Mouse (Mus musculus) hindbrain, embryonic 13.5 days (tissue): ENCODE results near the gene Ttc9. TPM values are rescaled to one million over a fixed set of nuclear protein-coding genes. Genes with fewer than 3 reads are reported as not detected.
A peak's percentile ranks its signal among the peaks of the same experiment; 100 is the strongest.

Experiments
- ATAC-seq: fragments of 200-750 bp; cut with Nextera tagmentation; 2 replicates; pipeline ENCODE4 v1.8.0; 2017; ENCODE audit warnings: moderate TSS enrichment; ENCODE audit not compliant: low FRiP score
- H3K27ac ChIP-seq: fragments of 300-500 bp; sonication (generic); 2 replicates; pipeline ENCODE4 v1.5.1; 2015; ENCODE audit warnings: inconsistent platforms, mild to moderate bottlenecking, moderate library complexity
- H3K27me3 ChIP-seq: fragments of 300-500 bp; sonication (generic); 2 replicates; pipeline ENCODE4 v1.6.1; 2015; ENCODE audit warnings: mild to moderate bottlenecking, inconsistent platforms
- H3K36me3 ChIP-seq: fragments of 300-500 bp; sonication (generic); 2 replicates; pipeline ENCODE4 v1.6.1; 2015; ENCODE audit warnings: mild to moderate bottlenecking, inconsistent platforms
- H3K4me1 ChIP-seq: fragments of 300-500 bp; sonication (generic); replicated peaks from 2 replicates; pipeline ENCODE4 v1.6.1; 2015; ENCODE audit warnings: inconsistent platforms
- H3K4me2 ChIP-seq: fragments of 300-500 bp; sonication (generic); 2 replicates; pipeline ENCODE4 v1.6.1; 2015; ENCODE audit warnings: inconsistent platforms, mild to moderate bottlenecking, moderate library complexity
- H3K4me3 ChIP-seq: fragments of 300-500 bp; sonication (generic); 2 replicates; pipeline ENCODE4 v1.5.1; 2015; ENCODE audit warnings: mild to moderate bottlenecking, inconsistent platforms
- H3K9ac ChIP-seq: fragments of 300-500 bp; sonication (generic); 2 replicates; pipeline ENCODE4 v1.6.1; 2015; ENCODE audit warnings: mild to moderate bottlenecking, inconsistent platforms
- H3K9me3 ChIP-seq: fragments of 300-500 bp; sonication (generic); 2 replicates; pipeline ENCODE4 v1.6.1; 2016; ENCODE audit warnings: inconsistent platforms
- WGBS: fragments of 180-500 bp; shearing (Covaris S2); methylation state at CpG from one replicate; pipeline ENCODE4 v1.1.7; 2015; 5-methylcytosine and 5-hydroxymethylcytosine counted together
- polyA plus RNA-seq: library from polyadenylated mRNA; unstranded; fragments of >200 nt; fragmentation: Nextera tagmentation; extraction: Ambion mirVana; gene quantifications from 2 replicates; pipeline ENCODE4 v1.2.1, GENCODE M21; 2015

Ttc9 gene
- polyA plus RNA-seq, 1 experiment from 2014 or later = 9.6 TPM

- no peaks in the 10 kb centered on the region for H3K9me3 ChIP-seq
- no peaks in the 10 kb centered on the region for H3K4me1 ChIP-seq
- peaks cover 40% of the 10 kb centered on the region for H3K36me3 ChIP-seq
- H3K4me3 ChIP-seq = no peak overlapping the region
- no peak overlapping the region for H3K9ac ChIP-seq
- H3K4me2 ChIP-seq = no peak overlapping the region
- no peak for ATAC-seq
- H3K27me3 ChIP-seq = no peaks in the 10 kb centered on the region
- 87% methylated on average over 5 of the region's 5 CpGs for WGBS
- no peak overlapping the region for H3K27ac ChIP-seq
Observed at GRCm38 (mm10) chr12:81663906-81664305, 32.9 kb downstream of the Ttc9 start.

DNA sequence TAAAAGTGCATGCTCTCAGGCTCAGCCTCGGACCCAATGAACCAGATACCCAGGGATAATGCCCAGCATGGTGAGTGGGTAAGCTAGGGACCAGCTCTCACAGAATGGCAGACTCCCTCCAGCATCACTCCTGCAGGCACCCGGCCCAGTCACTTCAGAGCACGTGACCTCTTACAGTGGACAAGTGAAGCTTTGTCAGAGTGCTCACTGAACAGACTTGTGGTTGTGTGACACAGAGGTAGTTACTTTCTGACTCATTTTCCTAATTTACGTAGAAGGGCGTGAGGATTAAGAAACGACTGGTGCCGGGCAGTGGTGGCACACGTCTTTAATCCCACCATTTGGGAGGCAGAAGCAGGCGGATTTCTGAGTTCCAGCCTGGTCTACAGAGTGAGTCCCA lies 37.4 kb downstream of the Ttc9 start:
- Histone ChIP-seq H3K4me2 (no peak overlapping the region), H3K27ac (no peak overlapping the region), H3K4me3 (no peak overlapping the region), H3K9ac (no peak overlapping the region), H3K4me1 (no peaks in the 10 kb centered on the region), H3K27me3 (no peaks in the 10 kb centered on the region), H3K36me3 (peaks cover 18% of the 10 kb centered on the region), H3K9me3 (no peaks in the 10 kb centered on the region)
- 90% methylated on average over 9 of the region's 9 CpGs for WGBS
- ATAC-seq = no peak

- WGBS = 59% methylated on average over 2 of the region's 2 CpGs
- H3K4me3 ChIP-seq = no peak overlapping the region
- ATAC-seq = no peak
- no peak overlapping the region for H3K27ac ChIP-seq
- no peak overlapping the region for H3K9ac ChIP-seq
- no peaks in the 10 kb centered on the region for H3K9me3 ChIP-seq
- H3K36me3 ChIP-seq = no peaks in the 10 kb centered on the region
- H3K4me1 ChIP-seq = no peaks in the 10 kb centered on the region
- no peaks in the 10 kb centered on the region for H3K27me3 ChIP-seq
- no peak overlapping the region for H3K4me2 ChIP-seq
Observed at GRCm38 (mm10) chr12:81675557-81675956, 44.5 kb downstream of the Ttc9 start.

DNA sequence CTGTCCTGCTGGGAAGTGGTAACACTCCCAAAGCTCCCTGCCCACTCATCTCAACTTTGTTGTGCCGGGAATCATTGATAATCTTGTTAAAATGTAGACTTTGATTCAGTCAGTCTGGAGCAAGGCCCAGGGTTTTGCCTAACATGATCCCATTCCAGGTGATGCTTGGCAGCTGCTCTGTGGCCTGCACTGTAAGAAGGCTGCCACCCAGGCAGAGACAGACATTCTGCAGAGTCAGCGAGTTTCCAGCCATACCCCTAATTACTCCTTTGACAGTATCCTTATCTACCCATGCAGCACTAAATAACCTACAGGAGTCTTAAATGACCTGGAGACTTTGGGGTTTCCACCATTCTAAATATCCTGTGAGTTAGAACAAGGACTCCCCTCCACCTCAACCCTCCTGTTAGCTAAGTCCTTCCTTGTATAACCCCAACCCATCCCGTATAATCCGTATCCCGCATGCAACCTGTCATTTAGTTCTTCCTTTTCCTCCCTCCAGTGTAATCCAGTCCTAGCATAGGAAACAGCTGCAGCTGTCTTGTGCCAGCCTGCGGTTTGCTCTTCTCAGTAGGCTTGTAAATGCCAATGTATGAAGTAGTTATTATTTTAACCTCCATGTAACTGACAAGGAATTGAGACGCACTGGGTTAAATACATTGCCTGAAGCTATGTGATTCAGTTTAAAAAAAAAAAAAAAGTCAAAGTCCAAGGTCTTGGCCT lies 48.9 kb downstream of the Ttc9 start:
- WGBS = 80% methylated on average over 7 of the region's 7 CpGs
- Histone ChIP-seq H3K9me3 (no peaks in the 10 kb centered on the region), H3K27me3 (no peaks in the 10 kb centered on the region), H3K27ac (no peak overlapping the region), H3K4me2 (no peak overlapping the region), H3K9ac (no peak overlapping the region), H3K4me1 (0 out of 2 replicates have a peak, but pooled peaks cover 4% of the 10 kb centered on the region), H3K4me3 (no peak overlapping the region), H3K36me3 (no peaks in the 10 kb centered on the region)
- ATAC-seq = no peak

DNA sequence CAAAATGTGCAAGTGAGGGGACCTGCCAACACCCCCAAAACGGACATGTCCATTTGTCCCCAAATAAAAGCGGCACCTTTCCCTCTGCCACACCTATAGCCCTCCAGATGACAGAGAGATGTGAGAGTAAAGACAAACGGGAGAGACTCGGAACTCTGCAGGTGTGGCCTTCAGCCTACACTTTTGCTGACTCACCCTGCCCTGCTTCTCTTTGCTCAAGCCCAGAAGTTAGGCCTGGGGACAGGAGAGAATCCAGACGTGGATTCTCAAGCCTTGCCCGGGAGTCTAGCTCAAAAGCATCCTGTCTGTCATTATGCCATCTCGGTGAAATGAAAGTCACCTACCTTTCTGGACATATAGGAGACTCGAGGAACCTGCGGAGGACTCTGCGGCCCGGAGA lies 52.3 kb downstream of the Ttc9 start:
- H3K27me3 ChIP-seq = no peaks in the 10 kb centered on the region
- H3K27ac ChIP-seq = no peak overlapping the region
- H3K4me3 ChIP-seq = no peak overlapping the region
- no peaks in the 10 kb centered on the region for H3K36me3 ChIP-seq
- no peak overlapping the region for H3K4me2 ChIP-seq
- H3K9me3 ChIP-seq = no peaks in the 10 kb centered on the region
- 78% methylated on average over 11 of the region's 11 CpGs for WGBS
- H3K9ac ChIP-seq = no peak overlapping the region
- no peak for ATAC-seq
- peaks cover 20% of the 10 kb centered on the region for H3K4me1 ChIP-seq

DNA sequence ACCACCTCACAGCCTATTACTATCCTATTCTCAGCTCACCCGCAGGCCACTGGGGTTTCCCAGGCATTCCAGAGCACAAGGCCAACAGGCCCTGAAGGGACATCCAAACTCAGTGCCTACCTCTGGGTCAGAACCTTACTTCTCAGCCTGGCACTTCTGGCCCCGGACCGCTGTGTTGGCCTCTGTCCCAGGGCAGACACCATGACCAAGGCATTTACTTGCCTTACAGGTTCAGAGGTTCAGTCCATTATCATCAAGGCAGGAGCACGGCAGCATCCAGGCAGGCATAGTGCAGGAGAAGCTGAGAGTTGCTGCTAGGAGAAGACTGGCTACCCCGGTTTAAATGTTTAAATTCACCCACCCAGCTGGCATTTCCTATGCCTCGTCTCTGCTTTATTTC lies 53.0 kb downstream of the Ttc9 start:
- Histone ChIP-seq H3K4me3 (no peak overlapping the region), H3K9ac (no peak overlapping the region)
- WGBS = 75% methylated on average over 6 of the region's 6 CpGs

DNA sequence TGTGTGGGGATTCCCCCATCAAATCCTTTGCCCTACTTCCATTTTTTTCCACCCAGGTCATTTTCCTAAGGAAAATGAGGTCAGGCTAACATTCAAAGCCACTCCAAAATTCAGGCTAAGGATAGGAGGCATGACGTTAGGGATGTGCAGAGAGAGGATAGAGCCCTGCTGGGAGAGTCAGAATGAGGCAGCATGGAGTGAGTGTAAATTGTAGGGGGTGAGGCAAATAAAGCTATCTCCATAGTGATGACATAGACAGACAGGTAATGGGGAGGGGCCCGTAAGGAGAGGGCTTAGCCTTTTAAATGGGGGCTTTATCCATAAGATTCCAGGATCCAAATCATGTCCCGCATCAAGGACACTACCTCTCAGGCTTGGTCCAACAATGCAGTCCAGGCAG lies 54.9 kb downstream of the Ttc9 start:
- no peak overlapping the region for H3K4me2 ChIP-seq
- peaks cover 20% of the 10 kb centered on the region for H3K4me1 ChIP-seq
- no peaks in the 10 kb centered on the region for H3K36me3 ChIP-seq
- no peak overlapping the region for H3K4me3 ChIP-seq
- 45% methylated on average over 3 of the region's 3 CpGs for WGBS
- H3K9me3 ChIP-seq = no peaks in the 10 kb centered on the region
- ATAC-seq = peak; percentile 38; the same call in 1 of the 2 replicates
- H3K9ac ChIP-seq = no peak overlapping the region
- H3K27me3 ChIP-seq = no peaks in the 10 kb centered on the region
- peak overlapping the region; percentile 52 for H3K27ac ChIP-seq

More for the DNA sequence above, 53.0 kb downstream of the Ttc9 start:
- no peaks in the 10 kb centered on the region for H3K36me3 ChIP-seq
- H3K27ac ChIP-seq = no peak overlapping the region
- no peak for ATAC-seq
- H3K27me3 ChIP-seq = no peaks in the 10 kb centered on the region
- peaks cover 20% of the 10 kb centered on the region for H3K4me1 ChIP-seq
- H3K4me2 ChIP-seq = no peak overlapping the region
- H3K9me3 ChIP-seq = no peaks in the 10 kb centered on the region

DNA sequence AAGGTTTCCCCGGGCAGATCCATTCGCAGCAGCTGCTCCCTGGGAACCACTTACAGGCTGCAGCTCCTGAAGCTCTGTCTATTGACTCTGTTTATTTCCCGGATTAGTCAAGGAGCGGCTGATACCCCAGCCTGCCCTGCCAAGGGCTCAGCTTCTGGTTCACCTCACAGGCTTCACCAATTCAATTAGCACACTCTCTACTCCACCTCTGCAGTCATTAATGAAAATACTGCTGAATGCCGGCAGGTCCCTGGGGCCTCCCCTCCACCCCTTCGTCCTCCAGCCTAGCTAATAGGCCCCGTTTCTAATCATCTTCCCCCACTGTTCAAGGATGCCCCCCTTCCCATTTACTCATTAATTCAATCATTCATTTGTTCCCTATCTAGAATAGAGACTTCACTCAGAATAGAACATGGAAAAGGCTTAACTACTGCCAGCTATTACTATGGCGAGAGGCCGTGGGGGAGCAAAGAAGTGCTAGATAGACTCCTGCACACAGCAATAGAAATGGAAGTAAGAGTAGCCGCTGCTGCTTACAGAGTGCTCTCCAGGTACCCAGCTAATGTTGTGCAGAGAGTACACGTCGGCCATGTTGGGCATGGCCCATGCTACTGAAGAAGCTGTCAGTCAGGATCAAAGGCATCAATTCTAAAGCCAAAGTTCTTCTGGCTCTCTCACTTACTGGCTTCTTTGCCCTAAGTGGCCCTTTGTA lies 55.5 kb downstream of the Ttc9 start:
- Histone ChIP-seq H3K27me3 (no peaks in the 10 kb centered on the region), H3K4me1 (peaks cover 20% of the 10 kb centered on the region), H3K4me2 (no peak overlapping the region), H3K4me3 (no peak overlapping the region), H3K9ac (no peak overlapping the region), H3K27ac (peak overlapping the region; percentile 52), H3K9me3 (no peaks in the 10 kb centered on the region), H3K36me3 (no peaks in the 10 kb centered on the region)
- peak; percentile 81 for ATAC-seq
- 34% methylated on average over 12 of the region's 12 CpGs for WGBS

DNA sequence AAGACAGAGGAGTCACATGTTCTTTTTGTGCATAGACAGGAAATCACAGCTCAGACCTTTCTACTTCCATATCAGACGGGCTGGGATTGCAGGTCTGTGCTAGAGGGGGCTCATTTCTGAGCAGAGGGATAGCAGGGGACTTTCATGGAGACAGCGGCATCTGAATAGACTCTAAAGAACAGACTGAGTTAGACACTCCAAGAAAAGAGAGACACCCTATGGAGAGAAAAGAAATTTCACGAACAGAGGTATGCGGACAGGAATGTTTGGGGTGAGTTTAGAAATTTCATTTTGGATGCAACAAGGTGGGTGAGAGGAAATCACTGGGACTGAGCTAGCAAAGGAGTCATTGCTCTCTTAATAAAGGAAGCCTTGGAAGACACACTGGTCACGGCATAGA lies 56.8 kb downstream of the Ttc9 start:
- Histone ChIP-seq H3K4me3 (no peak overlapping the region), H3K36me3 (no peaks in the 10 kb centered on the region), H3K9me3 (no peaks in the 10 kb centered on the region), H3K27me3 (no peaks in the 10 kb centered on the region), H3K27ac (no peak overlapping the region), H3K4me2 (no peak overlapping the region), H3K9ac (no peak overlapping the region), H3K4me1 (peaks cover 20% of the 10 kb centered on the region)
- 89% methylated on average over 5 of the region's 5 CpGs for WGBS
- no peak for ATAC-seq

- Histone ChIP-seq H3K27ac (no peak overlapping the region), H3K27me3 (no peaks in the 10 kb centered on the region), H3K4me1 (peaks cover 20% of the 10 kb centered on the region), H3K36me3 (no peaks in the 10 kb centered on the region), H3K4me2 (no peak overlapping the region), H3K4me3 (no peak overlapping the region), H3K9me3 (no peaks in the 10 kb centered on the region), H3K9ac (no peak overlapping the region)
- ATAC-seq = no peak
- WGBS = 89% methylated on average over 4 of the region's 4 CpGs
Observed at GRCm38 (mm10) chr12:81688537-81688936, 57.5 kb downstream of the Ttc9 start.

- WGBS = 46% methylated on average over 4 of the region's 4 CpGs
- H3K4me3 ChIP-seq = no peak overlapping the region
- no peak overlapping the region for H3K4me2 ChIP-seq
- no peaks in the 10 kb centered on the region for H3K27me3 ChIP-seq
- H3K36me3 ChIP-seq = no peaks in the 10 kb centered on the region
- no peaks in the 10 kb centered on the region for H3K9me3 ChIP-seq
- peaks cover 16% of the 10 kb centered on the region for H3K4me1 ChIP-seq
- ATAC-seq = no peak
- no peak overlapping the region for H3K27ac ChIP-seq
- no peak overlapping the region for H3K9ac ChIP-seq
Observed at GRCm38 (mm10) chr12:81689505-81690056, 58.5 kb downstream of the Ttc9 start.

DNA sequence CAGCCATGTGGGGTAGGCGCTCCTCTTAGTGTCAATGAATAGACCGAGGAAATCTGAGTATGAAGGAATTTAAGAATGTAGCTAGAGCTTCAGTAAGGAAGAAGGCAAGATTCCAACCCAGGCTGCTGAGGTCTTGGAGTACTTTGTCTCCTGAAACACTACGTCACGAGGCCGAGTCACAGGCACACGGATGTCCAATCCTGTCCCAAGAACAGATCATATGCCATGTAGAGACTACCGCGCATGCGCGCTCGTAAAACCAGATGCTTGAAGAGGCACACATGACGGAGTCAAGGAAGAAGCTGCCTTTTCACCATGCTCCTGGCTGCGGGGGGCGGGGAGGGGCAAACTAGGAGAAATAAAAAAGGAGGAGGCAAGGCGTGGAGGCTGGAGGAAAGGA lies 59.1 kb downstream of the Ttc9 start:
- Histone ChIP-seq H3K4me3 (no peak overlapping the region), H3K9me3 (no peaks in the 10 kb centered on the region), H3K4me1 (peaks cover 16% of the 10 kb centered on the region), H3K27ac (no peak overlapping the region), H3K9ac (no peak overlapping the region), H3K36me3 (no peaks in the 10 kb centered on the region), H3K27me3 (no peaks in the 10 kb centered on the region), H3K4me2 (no peak overlapping the region)
- no peak for ATAC-seq
- 95% methylated on average over 15 of the region's 15 CpGs for WGBS

- Histone ChIP-seq H3K9ac (no peak overlapping the region), H3K27ac (no peak overlapping the region), H3K4me3 (no peak overlapping the region), H3K36me3 (no peaks in the 10 kb centered on the region), H3K4me1 (peaks cover 12% of the 10 kb centered on the region), H3K27me3 (no peaks in the 10 kb centered on the region), H3K9me3 (no peaks in the 10 kb centered on the region), H3K4me2 (no peak overlapping the region)
- ATAC-seq = no peak
- 88% methylated on average over 7 of the region's 7 CpGs for WGBS
Observed at GRCm38 (mm10) chr12:81690751-81691150, 59.7 kb downstream of the Ttc9 start.
